Comparison of ENCODE assay signal across 8 mouse cellular contexts in the genomic region with DNA sequence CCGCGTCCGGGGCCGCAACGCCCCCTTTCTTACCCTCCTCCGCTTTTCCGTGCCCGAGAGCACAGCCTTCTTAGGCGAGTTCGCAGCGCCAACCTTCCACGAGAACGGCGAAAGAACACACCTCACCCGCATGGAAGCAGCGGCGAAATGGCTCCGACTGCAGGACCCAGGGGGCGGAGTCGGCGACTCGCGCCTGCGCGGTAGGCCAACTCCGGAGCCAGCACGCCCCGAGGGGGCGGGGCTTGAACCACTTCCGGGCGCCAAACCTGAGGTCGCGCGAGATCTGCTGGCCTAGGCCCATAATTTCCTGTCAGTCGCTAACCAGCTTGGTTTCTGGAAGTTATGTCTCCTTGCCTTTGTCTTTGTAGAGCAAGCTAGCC. TPM values are rescaled to one million over a fixed set of nuclear protein-coding genes. Genes with fewer than 3 reads are reported as not detected.
DNase-seq lines count a peak whose midpoint lies in the region; ATAC-seq and TF ChIP-seq lines count a peak whose summit lies in the region.

Gene Dhx9 (minus strand): TSS at position 161 of the 380 bp plus-strand sequence.

- ATAC-seq in kidney, embryonic 14.5 days (ENCODE audit: low FRiP score, low TSS enrichment), result peak; percentile 91
- ATAC-seq in limb, embryonic 15.5 days (ENCODE audit: insufficient number of reproducible peaks, low FRiP score, low TSS enrichment, low read depth), result peak; percentile 85

- H3K27ac ChIP-seq in bone marrow macrophage, adult 2 months (ENCODE audit: insufficient read depth, low read depth, low read length), result peak within 1 kb of the TSS; percentile 97
- H3K27ac ChIP-seq in embryonic fibroblast, embryonic 13.5 days (ENCODE audit: insufficient read depth, low read length), result peak within 1 kb of the TSS; percentile 42; the same call in 1 of the 2 replicates
- H3K27ac ChIP-seq in kidney, embryonic 14.5 days (ENCODE audit: low read depth, low read length), result peak within 1 kb of the TSS; percentile 96
- H3K27ac ChIP-seq in limb, embryonic 15.5 days, result peak within 1 kb of the TSS; percentile 92

- WGBS in kidney, embryonic 14.5 days, result under 1% methylated on average over 35 of the region's 35 CpGs
- WGBS in limb, embryonic 15.5 days, result under 1% methylated on average over 35 of the region's 35 CpGs

- H3K4me3 ChIP-seq in bone marrow macrophage, adult 2 months (ENCODE audit: insufficient read depth, low read length), result peak within 1 kb of the TSS; percentile 97
- peak within 1 kb of the TSS; percentile 84 for H3K4me3 ChIP-seq in embryonic fibroblast, embryonic 13.5 days (ENCODE audit: insufficient read depth, low read length)
- peak within 1 kb of the TSS; percentile 75 for H3K4me3 ChIP-seq in kidney, embryonic 14.5 days (ENCODE audit: low read length)
- H3K4me3 ChIP-seq in limb, embryonic 15.5 days, result peak within 1 kb of the TSS; percentile 71

- no peak for TF ChIP-seq POLR2A in bone marrow macrophage, adult 2 months (IDR thresholded peaks at IDR 0.05; ENCODE audit: borderline replicate concordance, low read depth, low read length)
- peak; percentile 99 for TF ChIP-seq POLR2A in embryonic fibroblast, embryonic 13.5 days (IDR thresholded peaks at IDR 0.05; ENCODE audit: low read depth, low read length)

- peak within 1 kb of the TSS; percentile 62 for H3K4me2 ChIP-seq in kidney, embryonic 14.5 days (replicated peaks; ENCODE audit: low read depth, low read length)
- H3K4me2 ChIP-seq in limb, embryonic 15.5 days, result peak within 1 kb of the TSS; percentile 59

- peak within 1 kb of the TSS; percentile 92 for H3K9ac ChIP-seq in kidney, embryonic 14.5 days (ENCODE audit: low read depth, low read length)
- H3K9ac ChIP-seq in limb, embryonic 15.5 days, result peak within 1 kb of the TSS; percentile 85

- DNase-seq in A20 (ENCODE audit: low read depth, low spot score), result peak; percentile 97
- peak; percentile 95 to 97 for DNase-seq in heart, adult 9 months (ENCODE audit: low spot score in 2 of 2)
- peak; percentile 93 to 99 for DNase-seq in monocyte, adult 2 months (ENCODE audit: low read depth in 1 of 2, low spot score in 2 of 2)
- peak; percentile 97 to 98 for DNase-seq in spleen, postnatal 36 days (ENCODE audit: low spot score in 2 of 2)

- H3K27me3 ChIP-seq in kidney, embryonic 14.5 days (ENCODE audit: control insufficient read depth, insufficient read depth, low read length), result no peaks in the 10 kb centered on the region
- no peaks in the 10 kb centered on the region for H3K27me3 ChIP-seq in limb, embryonic 15.5 days

- H3K36me3 ChIP-seq in kidney, embryonic 14.5 days (ENCODE audit: control insufficient read depth, insufficient read depth, low read length), result peaks cover 9% of the 10 kb centered on the region; the same call in 1 of the 2 replicates
- H3K36me3 ChIP-seq in limb, embryonic 15.5 days, result peaks cover 2% of the 10 kb centered on the region; the same call in 1 of the 2 replicates

- H3K9me3 ChIP-seq in kidney, embryonic 14.5 days (ENCODE audit: control insufficient read depth, low read length), result no peaks in the 10 kb centered on the region
- no peaks in the 10 kb centered on the region for H3K9me3 ChIP-seq in limb, embryonic 15.5 days

- H3K4me1 ChIP-seq in bone marrow macrophage, adult 2 months (ENCODE audit: control insufficient read depth, insufficient read depth, low read length), result peaks cover 40% of the 10 kb centered on the region
- peaks cover 4% of the 10 kb centered on the region for H3K4me1 ChIP-seq in embryonic fibroblast, embryonic 13.5 days (ENCODE audit: control insufficient read depth, insufficient read depth, low read length)
- H3K4me1 ChIP-seq in kidney, embryonic 14.5 days (ENCODE audit: control insufficient read depth, insufficient read depth, low read length), result peaks cover 20% of the 10 kb centered on the region; the same call in 1 of the 2 replicates
- H3K4me1 ChIP-seq in limb, embryonic 15.5 days, result peaks cover 22% of the 10 kb centered on the region

- no peak for TF ChIP-seq CTCF in bone marrow macrophage, adult 2 months (IDR thresholded peaks at IDR 0.05; ENCODE audit: low read depth, low read length)
- no peak for TF ChIP-seq CTCF in embryonic fibroblast, embryonic 13.5 days (IDR thresholded peaks at IDR 0.05; ENCODE audit: borderline replicate concordance, insufficient read depth, low read length)

RNA-seq across cellular contexts. Expression of gene Dhx9, which starts in this region (rescaled TPM):
- 61.2 and 67.9 TPM in 2 replicates for polyA plus RNA-seq in bone marrow macrophage, adult 2 months (2012; ENCODE audit: insufficient read depth, insufficient read length, missing spikeins)
- 149 and 183 TPM in 2 replicates for polyA plus RNA-seq in embryonic fibroblast, embryonic 13.5 days (2011; ENCODE audit: insufficient read length, low read depth, missing spikeins)
- polyA plus RNA-seq in kidney, embryonic 14.5 days (2014; fragmentation: Nextera tagmentation; extraction: Ambion mirVana), result 46.2 and 52.2 TPM in 2 replicates
- polyA plus RNA-seq in limb, embryonic 15.5 days (2015; fragmentation: Nextera tagmentation; extraction: Ambion mirVana), result 22.2 and 29.0 TPM in 2 replicates

Comparison
In these comparisons a context has a peak if more than half of its experiments do, and no peak if none do; other contexts are left out.
1. Peak in every context shown above with its lines: DNase-seq, ATAC-seq, H3K4me3 ChIP-seq and H3K27ac ChIP-seq.
2. H3K27ac ChIP-seq: peak in every context shown above with its lines; median percentile 97 in bone marrow macrophage, adult 2 months; 96 in kidney, embryonic 14.5 days; 92 in limb, embryonic 15.5 days; 42 in embryonic fibroblast, embryonic 13.5 days.